Mouse (Mus musculus) heart, postnatal 14 days (tissue): ENCODE data around the gene Cend1. TPM values are rescaled to one million over a fixed set of nuclear protein-coding genes. Genes with fewer than 3 reads are reported as not detected.
A peak's percentile ranks its signal among the peaks of the same experiment; 100 is the strongest.

Source experiments
- DNase-seq, 2 experiments: peaks; one replicate each; pipeline ENCODE4 v3.0.0; 2021 to 2022
- intact Hi-C: fragments of 180-260 bp; cut with DNase I; formaldehyde crosslinking; loops from one replicate; pipeline ENCODE4 v1.15.1; 2025
- total RNA-seq, 2 experiments: library from RNA; stranded (reverse); gene quantifications; 2 replicates each; pipeline ENCODE4 v1.2.3; 2021

Cend1 gene
- total RNA-seq, 2 experiments from 2014 or later = 1.5 to 1.7 TPM

- intact Hi-C loops = no loop called here
- DNase-seq = peak; percentile 63 to 78
These were observed 3.6 kb upstream of the Cend1 start for GRCm38 (mm10) chr7:141432741-141433516.

GRCm38 (mm10) chr7:141432186-141432611, 2.9 kb upstream of the Cend1 start:
- peak in 1 of 2 experiments; percentile 74 for DNase-seq
- intact Hi-C loops = no loop called here

GRCm38 (mm10) chr7:141431434-141432185, 2.3 kb upstream of the Cend1 start:
- intact Hi-C loops = no loop called here
- no peak for DNase-seq

- DNase-seq = no peak
- intact Hi-C loops = no loop called here
These were observed 1.4 kb upstream of the Cend1 start for GRCm38 (mm10) chr7:141430585-141431240.

- DNase-seq = no peak
- intact Hi-C loops = no loop called here
These were observed 721 bp upstream of the Cend1 start for GRCm38 (mm10) chr7:141429840-141430584.

GRCm38 (mm10) chr7:141428701-141429100, 590 bp downstream of the Cend1 start:
- intact Hi-C loops = no loop called here

GRCm38 (mm10) chr7:141426948-141427730, 2.2 kb downstream of the Cend1 start:
- intact Hi-C loops = no loop called here
- DNase-seq = no peak

More at GRCm38 (mm10) chr7:141428701-141429100, 590 bp downstream of the Cend1 start:
- DNase-seq = no peak

- DNase-seq = no peak
- intact Hi-C loops = no loop called here
These were observed 5.5 kb downstream of the Cend1 start for GRCm38 (mm10) chr7:141423811-141424210.

GRCm38 (mm10) chr7:141420030-141420702, 9.1 kb downstream of the Cend1 start:
- no peak for DNase-seq
- intact Hi-C loops = no loop called here

- no peak for DNase-seq
- intact Hi-C loops = no loop called here
These were observed 10.3 kb downstream of the Cend1 start for GRCm38 (mm10) chr7:141418970-141419369.

GRCm38 (mm10) chr7:141417731-141418681, 11.3 kb downstream of the Cend1 start:
- DNase-seq = no peak
- intact Hi-C loops = no loop called here

- no peak for DNase-seq
- intact Hi-C loops = no loop called here
These were observed 13.0 kb downstream of the Cend1 start for GRCm38 (mm10) chr7:141416144-141416841.

GRCm38 (mm10) chr7:141413809-141414584, 15.3 kb downstream of the Cend1 start, which contains the start of gene Gatd1:
Gene Gatd1 (minus strand): TSS chr7:141414136.
- peak; percentile 100 for DNase-seq
- intact Hi-C loops = loop anchor here (5.0 kb wide), 1 partner anchor 43 kb away; the partner anchor contains the start of gene Pnpla2

- intact Hi-C loops = loop anchor here (5.0 kb wide), 1 partner anchor 44 kb away; the partner anchor contains the start of gene Pnpla2
- no peak for DNase-seq
These were observed 16.0 kb downstream of the Cend1 start for GRCm38 (mm10) chr7:141413331-141413730.

GRCm38 (mm10) chr7:141411667-141412066, 17.6 kb downstream of the Cend1 start:
- intact Hi-C loops = loop anchor here (5.0 kb wide), 1 partner anchor 46 kb away; the partner anchor contains the start of gene Pnpla2
- DNase-seq = no peak

- intact Hi-C loops = loop anchor here (5.0 kb wide), 1 partner anchor 47 kb away; the partner anchor contains the start of gene Pnpla2
These were observed 18.7 kb downstream of the Cend1 start for GRCm38 (mm10) chr7:141410631-141411030.

More at GRCm38 (mm10) chr7:141410631-141411030, 18.7 kb downstream of the Cend1 start:
- DNase-seq = no peak
